ENCODE assay signal across 12 mouse cellular contexts in genomic region chr14:82898841-82899240, GRCm38 (mm10).
"Had no signal": no experiment of that assay in that cellular context is flagged by ENCODE, and none has a peak within 500 bp of the region (broad histone marks: within the 10 kb centered on the region; RNA-seq: fewer than 3 reads in every experiment).

No protein-coding gene starts in this region.

- H3K36me3 ChIP-seq: kidney, embryonic 15.5 days; limb, embryonic 13.5 days; liver, embryonic 12.5 days; midbrain, embryonic 10.5 days; neural tube, embryonic 12.5 days; stomach, embryonic 15.5 days had no signal

- H3K9ac ChIP-seq: kidney, embryonic 15.5 days; limb, embryonic 13.5 days; liver, embryonic 12.5 days; lung, embryonic 14.5 days; neural tube, embryonic 12.5 days; stomach, embryonic 15.5 days had no signal

- H3K27ac ChIP-seq: kidney, embryonic 15.5 days; limb, embryonic 13.5 days; liver, embryonic 12.5 days; midbrain, embryonic 10.5 days; neural tube, embryonic 12.5 days; stomach, embryonic 15.5 days had no signal

- ATAC-seq: liver, embryonic 12.5 days had no signal

- DNase-seq: kidney, postnatal 14 days; lung, embryonic 14.5 days; lung, postnatal 10 days; lung, postnatal 4 days; midbrain, embryonic 14.5 days; thymus, postnatal 36 days had no signal

- H3K4me2 ChIP-seq: kidney, embryonic 15.5 days; limb, embryonic 13.5 days; liver, embryonic 12.5 days; lung, embryonic 14.5 days; neural tube, embryonic 12.5 days; stomach, embryonic 15.5 days had no signal

- H3K27me3 ChIP-seq: kidney, embryonic 15.5 days; limb, embryonic 13.5 days; liver, embryonic 12.5 days; neural tube, embryonic 12.5 days; stomach, embryonic 15.5 days had no signal

- H3K4me3 ChIP-seq: kidney, embryonic 15.5 days; limb, embryonic 13.5 days; liver, embryonic 12.5 days; midbrain, embryonic 10.5 days; neural tube, embryonic 12.5 days; stomach, embryonic 15.5 days had no signal

- H3K4me1 ChIP-seq: kidney, embryonic 15.5 days; limb, embryonic 13.5 days; liver, embryonic 12.5 days; midbrain, embryonic 10.5 days; neural tube, embryonic 12.5 days; stomach, embryonic 15.5 days had no signal

- H3K9me3 ChIP-seq: kidney, embryonic 15.5 days; liver, embryonic 12.5 days; midbrain, embryonic 10.5 days; neural tube, embryonic 12.5 days; stomach, embryonic 15.5 days had no signal
